Mouse (Mus musculus): ENCODE results near the gene Nuak2. TPM values are rescaled to one million over a fixed set of nuclear protein-coding genes. Genes with fewer than 3 reads are reported as not detected.
A peak's percentile ranks its signal among the peaks of the same experiment; 100 is the strongest.

The Nuak2 gene
- polyA plus RNA-seq, 1 experiment: 6.0 TPM

DNA sequence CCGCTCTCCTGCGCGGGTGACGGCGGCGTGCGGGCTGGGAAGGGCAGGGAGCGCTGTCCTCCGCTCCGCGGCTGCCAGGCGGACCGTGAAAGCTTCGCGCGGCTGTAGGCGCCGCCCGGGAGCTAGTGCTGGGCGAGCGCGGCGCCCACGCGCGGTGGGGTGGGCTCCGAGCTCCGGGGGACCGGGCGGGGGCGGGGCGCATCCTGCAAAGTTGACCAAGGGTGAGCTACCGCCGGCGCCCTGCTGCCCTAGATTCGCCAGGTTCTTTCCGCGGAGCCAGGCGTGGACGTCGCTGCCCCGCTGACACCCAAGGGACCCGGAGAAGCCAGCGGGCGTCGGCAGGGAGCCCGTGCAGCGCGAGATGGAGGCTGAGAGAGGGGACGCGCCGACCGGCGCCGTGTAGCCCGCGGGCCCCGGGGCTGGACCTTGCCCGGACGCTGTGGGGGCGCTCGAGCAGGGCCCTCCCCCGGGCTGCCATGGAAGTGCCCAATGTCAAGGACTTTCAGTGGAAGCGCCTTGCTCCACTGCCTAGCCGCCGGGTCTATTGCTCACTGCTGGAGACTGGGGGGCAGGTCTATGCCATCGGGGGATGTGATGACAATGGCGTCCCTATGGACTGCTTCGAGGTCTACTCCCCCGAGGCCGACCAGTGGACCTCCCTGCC is 17.0 kb upstream of the Nuak2 start:
- DNase-seq (ENCODE audit: low read depth): no peak

DNA sequence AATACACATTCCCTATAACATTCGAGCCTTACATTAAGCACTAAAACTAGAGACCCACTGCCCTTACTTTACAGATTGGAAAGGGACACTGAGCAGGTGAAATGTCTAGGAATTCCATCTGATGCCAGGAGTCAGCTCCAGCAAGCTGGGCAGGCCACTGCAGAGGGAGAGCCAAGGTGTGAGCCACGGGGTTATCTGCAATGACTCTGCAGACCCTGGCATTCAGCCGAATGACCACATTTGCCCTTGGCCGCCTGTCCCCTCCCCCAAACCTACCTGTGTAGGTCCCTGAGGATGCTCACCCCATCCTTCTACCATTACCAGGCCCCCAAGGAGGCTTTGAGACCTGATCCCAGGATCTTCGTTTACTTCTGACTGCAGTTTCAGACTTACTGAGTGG is 16.2 kb upstream of the Nuak2 start:
- no peak for DNase-seq (ENCODE audit: low read depth)

DNA sequence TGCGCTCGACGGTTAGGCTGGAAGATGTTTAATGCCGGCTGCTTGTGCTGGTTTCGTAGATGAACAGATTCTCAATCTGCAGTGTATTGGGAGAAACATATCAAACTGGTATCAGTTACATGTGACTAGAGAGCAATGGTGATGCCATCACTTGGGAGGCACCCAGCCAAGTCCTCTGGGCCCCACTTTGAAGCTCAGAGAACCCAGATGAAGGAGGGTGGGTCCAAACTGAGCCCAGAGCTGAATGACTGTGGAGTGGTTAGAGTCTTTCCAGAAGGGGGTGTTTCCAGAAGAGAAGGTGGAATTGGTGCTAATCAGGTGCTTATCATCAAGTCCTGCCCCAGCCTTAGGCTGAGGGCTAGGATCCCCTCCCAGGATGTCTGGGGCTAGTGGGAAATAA is 14.7 kb upstream of the Nuak2 start:
- DNase-seq (ENCODE audit: low read depth): no peak

DNA sequence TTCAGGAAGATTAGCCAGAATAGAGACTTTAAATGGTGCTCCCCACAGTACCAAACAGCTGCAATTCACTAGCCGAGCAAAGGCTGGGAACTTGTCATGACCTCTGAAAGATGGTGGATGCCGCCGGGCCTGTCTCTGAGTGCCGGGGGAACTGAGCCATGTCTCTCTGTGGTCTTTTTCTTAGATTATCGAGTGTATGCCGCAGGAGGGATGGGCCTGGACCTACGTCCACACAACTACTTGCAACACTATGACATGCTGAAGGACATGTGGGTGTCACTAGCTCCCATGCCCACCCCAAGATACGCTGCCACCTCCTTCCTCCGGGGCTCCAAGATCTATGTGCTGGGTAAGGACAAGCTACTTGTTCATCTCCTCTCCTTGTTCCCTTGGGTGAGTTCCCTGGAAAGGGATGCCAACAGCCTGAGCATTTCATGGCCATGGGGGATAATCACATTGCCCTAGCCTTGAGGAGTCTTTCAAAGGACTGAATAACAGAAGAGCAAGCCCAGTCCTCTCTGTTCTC is 13.5 kb upstream of the Nuak2 start:
- no peak for DNase-seq (ENCODE audit: low read depth)

DNA sequence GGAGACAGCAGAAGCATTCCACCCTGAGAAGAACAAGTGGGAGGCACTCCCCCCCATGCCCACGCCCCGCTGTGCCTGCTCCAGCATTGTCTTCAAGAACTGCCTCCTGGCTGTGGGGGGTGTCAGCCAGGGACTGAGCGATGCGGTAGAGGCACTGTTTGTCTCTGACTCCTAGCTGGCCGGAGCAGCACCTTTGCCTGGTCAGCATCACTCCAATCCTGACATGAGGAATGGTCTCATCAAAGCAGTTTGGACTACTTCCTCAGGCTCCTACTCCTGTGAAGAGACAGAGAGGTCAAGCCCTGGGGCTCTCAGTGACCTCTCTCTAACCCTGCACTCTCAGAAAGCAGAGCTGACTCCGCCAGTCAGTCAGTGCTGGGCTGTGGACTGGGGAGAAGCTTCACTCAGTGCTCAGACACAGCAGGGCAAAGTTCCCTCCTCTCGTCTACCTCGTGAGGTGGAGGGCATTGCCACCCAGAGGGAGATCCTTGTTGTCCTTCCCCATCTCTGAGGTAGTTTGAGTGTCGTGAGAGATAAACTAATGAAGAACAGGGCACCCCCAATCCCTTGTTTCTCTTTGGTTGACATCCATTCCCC is 11.2 kb upstream of the Nuak2 start:
- DNase-seq (ENCODE audit: low read depth): no peak

DNA sequence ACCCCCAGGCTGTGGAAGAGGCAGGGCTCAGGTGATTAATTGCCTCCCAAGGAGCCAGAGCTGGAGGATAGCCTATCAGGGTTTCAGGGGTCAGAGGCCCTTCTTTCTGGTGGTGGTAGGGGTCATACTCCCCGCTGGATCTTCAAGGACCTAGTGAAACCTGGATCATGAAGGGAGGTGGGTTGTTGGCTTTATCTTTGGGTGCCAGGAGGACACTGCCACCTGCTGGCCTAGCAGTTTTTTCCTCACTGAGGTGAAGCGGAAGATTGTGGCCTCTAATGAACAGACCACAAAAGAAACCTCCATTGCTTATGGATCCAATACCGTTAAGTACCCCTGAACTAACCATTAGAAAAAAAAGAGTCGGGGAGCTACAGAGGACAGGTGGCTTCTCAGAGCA is 9.8 kb upstream of the Nuak2 start:
- no peak for DNase-seq (ENCODE audit: low read depth)

DNA sequence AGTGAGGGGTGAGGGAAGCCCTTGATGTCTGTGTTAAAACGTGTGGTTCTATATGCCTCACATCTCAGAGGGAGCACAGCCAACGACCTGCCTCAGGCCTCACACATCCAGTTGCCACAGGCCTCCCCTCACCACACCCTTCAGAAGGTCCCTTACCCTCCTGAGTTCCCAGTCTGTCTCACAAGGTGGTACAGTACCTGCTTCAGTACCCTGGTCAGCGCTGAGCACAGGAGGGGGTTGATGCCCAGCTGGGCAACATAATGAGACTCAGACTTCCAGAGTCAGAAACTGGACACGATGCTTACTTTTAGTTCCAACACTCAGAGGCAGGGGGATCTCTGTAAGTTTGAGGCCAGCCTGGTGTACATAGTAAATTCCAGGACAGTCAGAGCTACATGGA is 9.1 kb upstream of the Nuak2 start:
- no peak for DNase-seq (ENCODE audit: low read depth)

DNA sequence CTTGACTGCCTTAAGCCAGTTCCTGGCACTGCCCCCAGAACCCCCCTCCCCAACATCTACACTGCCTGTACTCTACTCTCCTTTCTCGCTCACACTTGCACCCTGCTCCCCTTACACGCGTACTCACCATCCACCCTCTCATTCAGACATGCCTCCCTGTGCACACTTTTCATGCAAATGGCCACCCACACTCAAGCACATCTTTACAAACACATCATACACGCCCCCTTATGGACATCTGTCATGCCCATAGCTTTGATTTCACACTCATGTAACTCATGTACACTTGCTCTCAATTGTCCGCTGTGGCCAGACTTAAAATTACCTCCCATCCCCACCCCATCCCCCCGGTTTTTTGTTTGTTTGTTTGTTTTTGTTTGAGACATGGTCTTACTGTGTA is 8.0 kb upstream of the Nuak2 start:
- no peak for DNase-seq (ENCODE audit: low read depth)

DNA sequence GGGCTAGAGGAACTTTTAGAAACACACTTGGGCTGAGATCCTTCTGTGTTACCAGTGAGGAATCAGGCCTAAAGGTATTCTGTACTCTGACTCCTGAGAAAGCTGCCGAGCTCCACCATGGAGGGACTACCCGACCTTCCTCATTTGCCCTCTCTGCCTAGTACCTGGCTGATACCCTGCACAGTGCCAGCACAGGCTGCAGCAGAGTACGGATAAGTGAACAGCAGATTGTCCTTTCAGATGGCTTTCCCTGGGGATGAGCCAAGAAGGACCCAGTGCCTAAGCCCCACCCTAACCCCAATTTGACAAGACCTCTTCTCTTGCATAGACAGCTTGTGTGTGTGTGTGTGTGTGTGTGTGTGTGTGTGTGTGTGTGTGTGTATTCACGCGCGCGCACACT is 7.3 kb upstream of the Nuak2 start:
- no peak for DNase-seq (ENCODE audit: low read depth)

DNA sequence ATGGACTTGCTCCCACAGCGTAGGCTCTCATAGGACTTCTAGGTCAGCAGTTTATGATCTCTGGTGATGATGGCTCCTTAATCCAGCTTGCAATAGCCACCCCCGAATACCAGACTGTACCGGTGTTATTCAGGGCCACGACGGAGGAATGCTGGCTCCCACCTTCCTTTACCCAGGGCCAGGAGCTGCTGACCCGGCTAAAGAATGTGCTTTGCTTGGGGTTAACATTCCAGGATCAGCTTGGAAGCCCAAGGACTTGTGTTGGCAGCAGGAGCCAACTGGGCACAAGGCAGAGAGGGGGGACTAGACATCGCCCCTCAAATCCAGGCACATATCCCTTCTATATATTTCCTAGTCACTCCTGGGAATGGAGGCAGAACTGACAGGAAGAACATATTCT is 5.2 kb upstream of the Nuak2 start:
- no peak for DNase-seq (ENCODE audit: low read depth)

DNA sequence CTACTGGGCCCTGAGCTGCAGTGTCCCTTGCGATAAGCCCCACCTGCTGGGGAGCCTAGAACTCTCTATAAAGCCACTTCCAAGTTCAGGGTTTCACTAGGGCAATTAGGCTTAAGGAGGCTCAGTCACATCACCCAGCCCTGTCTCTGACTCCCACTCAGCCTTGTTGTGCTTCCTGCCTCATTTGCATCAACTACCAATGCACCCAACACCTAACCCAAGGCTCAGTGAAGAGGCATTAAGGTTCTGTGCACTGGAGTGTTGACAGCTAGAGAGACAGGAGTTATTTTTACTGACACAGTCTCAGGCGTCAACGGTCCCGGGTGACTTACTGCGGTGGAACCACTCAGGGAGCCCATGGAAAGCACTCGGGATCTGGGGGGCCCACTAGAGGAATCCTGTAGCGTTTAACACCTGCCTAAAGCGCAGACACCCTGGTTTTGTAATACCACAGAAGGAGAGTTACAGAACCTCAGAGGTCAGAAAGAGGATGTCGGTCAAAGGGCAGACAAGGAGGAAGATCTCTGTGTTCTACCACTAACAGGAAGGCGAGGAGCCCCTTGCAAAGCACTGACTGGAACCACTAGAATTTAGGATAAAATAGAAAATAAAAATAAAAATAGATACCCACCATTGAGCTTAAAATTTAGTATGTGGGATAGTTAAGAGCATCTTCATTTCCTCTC is 4.6 kb upstream of the Nuak2 start:
- no peak for DNase-seq (ENCODE audit: low read depth)

DNA sequence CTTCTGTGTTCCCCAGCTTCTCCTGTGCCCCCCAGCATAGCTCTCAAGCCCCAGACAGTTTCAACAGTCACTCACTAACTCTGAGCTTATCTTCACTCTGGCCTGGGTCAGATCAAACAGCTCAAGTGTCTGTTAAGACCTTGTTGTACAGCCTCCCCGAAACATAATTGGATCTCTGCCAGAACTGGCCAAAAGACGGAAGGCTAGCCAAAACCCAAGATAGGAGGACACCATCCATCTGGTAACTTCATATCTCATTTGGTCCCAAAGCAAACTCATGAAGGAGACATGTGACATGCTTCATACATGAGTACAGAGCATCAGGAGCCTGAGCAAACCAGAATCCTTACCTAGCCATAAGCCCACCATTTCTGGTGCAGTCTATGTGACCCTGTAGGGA is 3.9 kb upstream of the Nuak2 start:
- no peak for DNase-seq (ENCODE audit: low read depth)

DNA sequence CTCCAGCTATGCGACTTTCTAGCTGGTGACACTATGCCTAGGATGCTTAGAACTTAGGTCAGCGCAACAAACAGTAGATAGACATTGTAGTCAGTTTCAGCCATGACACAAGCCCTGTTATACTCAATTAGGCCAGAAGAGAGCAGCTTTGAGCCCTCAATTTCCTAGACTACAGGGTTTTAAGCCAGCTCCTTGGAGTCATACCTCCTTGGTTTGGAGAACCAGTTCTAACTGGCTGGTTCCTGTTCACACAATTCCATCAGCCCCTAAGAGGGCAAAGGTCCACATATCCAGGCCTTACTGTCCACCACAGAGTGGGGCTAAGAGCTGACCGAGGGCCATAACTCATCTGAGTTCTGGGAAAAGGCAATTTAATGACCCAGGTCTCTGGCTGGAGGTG is 3.2 kb upstream of the Nuak2 start:
- DNase-seq (ENCODE audit: low read depth): no peak

DNA sequence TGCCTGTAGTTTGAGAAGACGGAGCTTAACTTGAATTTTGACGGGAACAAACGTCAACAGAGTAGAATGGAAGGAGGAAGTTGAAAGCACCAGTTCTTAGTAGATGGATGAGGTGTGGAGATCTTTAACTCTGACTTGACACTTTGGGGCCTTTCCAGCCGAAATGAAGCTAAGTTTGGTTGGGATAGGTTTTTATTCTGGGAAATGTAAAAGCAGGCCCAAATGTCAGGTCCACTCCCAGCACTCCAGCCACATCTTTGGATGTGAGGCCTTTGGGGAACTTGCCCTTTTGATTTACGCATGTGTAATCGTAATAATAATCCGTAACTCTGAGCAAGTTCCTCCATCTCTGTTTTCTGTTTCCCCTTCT is 684 bp downstream of the Nuak2 start:
- no peak for DNase-seq (ENCODE audit: low read depth)

DNA sequence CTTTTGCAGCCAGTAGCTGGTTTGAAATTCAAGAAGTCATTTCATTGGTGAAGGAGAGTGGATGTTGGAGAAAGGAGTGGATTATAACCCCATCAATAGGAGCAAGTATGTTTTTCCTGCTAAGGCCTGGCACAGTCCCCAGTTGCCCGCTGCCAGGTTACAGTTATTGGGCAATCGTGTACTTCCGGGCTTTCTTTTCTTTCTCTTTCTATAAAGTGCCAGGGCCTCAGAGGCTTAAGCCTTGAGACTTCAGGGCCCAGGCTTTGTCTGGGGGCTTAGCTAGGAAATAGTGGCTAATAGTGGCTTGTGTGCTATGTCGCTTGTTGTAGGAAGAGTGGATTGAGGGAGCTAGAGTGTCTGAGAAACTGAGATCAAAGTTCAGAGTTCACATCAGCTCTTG is 1.5 kb downstream of the Nuak2 start:
- no peak for DNase-seq (ENCODE audit: low read depth)

DNA sequence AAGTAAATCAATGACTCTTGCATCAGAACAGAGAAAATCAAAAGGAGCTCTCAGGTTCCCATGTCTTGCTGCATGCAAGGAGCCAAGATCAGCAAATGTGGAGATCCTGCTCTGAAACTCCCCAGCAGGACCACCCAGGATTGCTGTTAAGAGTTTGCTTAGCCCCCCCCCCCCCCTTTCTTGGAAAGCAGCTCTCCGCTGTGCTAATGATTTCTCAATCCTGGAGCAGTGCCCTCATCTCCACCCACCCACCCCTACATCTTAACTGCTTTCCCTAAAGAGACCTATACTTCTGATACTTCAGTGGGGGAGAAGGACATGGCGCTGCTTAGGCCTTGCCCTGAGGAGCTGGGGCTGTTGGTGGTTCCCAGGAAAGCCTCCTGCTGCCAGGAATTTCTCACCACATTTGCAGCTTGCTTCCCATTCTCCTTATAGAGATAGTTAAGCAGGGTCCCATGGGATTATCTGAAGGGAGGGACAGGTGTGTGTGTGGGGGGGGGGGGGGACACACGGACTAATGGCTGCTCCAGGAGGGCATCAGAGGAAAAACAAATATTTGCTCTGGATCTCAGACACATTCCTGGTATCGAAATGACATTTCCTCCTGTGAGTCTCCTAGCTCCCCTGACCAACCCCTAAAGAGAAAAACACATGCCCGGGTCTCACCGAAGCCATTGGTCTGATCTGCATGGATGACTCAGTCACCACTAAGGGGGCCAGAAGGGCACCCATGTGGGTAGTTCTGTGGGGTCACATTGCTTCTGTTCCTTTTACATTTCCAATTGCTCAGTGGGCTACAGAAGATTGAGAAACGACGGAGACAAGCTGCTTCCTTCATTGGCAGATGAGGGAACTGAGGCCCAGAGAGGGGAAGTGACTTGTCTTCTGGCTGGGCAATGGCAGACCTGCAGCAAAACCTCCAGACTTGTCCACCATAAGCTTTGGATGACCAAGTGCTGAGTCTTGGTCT is 2.3 kb downstream of the Nuak2 start:
- no peak for DNase-seq (ENCODE audit: low read depth)

DNA sequence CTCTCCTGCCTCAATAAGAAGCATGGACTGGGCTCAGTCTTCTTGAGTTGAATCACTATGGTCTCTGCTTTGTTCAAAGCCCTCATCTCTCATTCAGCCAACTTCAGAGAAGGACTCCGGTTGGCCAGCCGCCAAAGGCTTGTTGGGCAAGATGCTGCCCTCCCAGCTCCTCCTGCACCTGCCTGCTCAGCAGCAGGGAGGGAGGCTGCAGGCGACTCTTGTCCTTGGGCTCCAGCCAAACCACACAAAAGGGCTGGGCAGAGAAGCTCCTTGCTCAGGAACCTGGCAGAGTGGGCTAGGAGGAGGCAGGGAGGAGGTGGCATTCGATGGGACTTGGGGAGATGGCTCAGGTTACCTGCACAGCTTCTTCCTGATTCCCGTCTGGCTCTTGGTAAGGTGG is 3.3 kb downstream of the Nuak2 start:
- DNase-seq (ENCODE audit: low read depth): peak; percentile 97

DNA sequence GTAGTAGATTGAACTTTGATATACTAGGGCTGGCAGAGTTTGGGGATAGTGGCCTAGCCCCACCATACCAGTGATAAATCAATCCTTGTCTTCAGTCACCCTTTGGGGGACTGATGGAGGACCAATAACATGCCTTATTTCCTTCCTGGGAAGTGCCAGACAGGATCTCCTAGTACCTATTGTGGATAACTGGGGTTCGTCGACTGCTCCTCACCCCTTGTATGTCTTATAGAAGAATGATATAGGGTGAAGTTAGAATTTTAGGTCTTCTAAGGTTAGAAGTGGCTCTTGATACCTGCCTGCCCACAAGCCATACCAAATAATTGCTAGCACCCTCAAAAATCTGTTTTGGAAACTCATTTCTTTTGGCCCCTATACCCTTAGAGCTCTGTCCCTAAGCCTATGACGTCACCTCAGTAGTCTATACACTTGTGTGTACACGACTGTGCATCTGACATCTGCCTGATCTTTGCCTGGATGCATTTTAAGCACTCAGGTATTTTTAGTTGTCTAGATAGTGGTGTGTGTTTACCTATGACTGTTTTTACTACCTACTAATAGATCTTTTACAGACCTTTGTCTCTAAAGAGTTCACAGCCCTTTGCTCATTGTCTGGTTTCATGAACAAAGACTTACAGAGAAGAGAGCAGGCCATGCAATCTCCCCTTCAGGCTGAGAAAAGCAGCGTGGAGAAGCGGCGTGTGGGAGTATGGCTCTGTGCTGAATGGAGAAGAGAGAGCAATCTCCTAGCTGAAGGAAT is 6.1 kb downstream of the Nuak2 start:
- no peak for DNase-seq (ENCODE audit: low read depth)

DNA sequence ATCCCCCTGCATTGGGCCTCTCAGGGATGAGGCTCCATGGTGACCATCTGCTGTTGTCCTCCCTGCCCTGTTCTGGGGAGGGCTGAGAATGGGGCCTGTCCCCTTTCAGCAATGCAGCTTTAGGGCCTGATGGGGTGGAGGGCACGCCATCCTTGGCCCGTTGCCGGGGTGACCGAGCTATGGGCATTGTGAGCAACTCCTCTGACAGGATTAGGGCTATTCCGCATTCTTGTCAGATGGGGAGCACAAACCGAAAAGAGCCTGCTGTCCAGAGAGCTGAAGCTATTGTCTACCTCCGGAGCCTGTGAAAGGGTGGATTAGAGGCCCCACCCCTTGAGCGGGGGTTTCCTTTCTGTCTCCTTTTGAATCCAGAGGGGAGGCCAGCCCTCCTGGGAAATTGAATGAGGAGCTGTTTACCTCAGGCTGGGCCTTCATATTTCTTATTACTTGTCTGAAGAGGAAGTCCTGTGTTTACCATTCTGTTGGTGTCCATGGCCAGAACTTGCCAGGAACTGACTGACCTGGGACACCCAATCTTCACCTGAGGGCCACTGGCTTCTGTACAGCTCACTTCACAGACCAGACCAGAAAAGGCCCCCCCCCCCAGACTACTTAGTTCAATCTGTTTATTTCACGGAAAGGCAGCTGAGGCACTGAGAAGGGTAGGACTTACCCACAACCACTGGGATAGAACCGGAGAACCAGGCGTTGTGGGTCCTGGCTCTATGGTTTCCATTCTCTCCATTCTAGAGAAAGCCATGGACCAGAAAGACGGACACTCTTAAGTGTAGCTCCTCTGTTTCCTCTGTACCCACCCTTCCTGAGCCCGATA is 7.0 kb downstream of the Nuak2 start:
- no peak for DNase-seq (ENCODE audit: low read depth)

DNA sequence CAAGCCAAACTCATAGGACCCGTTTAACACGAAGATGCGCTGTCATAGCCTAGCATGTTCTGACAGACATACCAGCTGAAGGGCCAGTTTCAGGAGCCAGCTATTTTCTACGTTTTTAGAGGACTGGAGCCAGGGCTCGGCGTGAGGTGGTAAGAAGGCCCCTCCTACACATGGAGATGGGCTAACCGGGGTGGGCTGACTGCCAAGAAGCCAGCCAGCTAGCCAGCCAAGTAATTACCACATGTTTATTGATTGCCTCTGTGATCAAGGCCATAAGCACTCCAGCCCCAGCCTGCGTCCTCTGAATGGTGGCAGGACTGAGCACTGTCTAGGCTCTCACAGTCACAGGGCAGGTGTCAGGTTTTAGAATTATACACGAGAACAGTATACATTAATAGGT is 10.9 kb downstream of the Nuak2 start:
- DNase-seq (ENCODE audit: low read depth): no peak

DNA sequence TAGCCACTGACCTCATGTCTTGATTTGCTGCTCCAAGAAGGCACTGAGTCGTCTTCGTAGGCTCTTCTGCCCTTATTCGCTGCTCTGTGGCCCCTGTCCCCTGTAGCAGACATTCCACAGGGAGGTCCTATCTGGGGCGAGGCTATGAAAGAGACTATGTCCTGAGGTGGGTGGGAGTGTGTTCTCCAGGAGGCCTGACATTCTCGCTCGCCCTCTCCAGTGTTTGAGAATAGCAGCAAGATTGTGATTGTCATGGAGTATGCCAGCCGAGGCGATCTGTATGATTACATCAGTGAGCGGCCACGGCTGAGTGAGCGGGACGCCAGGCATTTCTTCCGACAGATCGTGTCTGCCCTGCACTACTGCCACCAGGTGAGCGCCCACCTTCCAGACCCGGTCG is 11.6 kb downstream of the Nuak2 start:
- no peak for DNase-seq (ENCODE audit: low read depth)

Data from gonadal fat pad, adult 2 months (tissue).